Mouse (Mus musculus) frontal cortex, adult 2 months (tissue): ENCODE results near the gene 9230104L09Rik. TPM values are rescaled to one million over a fixed set of nuclear protein-coding genes. Genes with fewer than 3 reads are reported as not detected.

ENCODE experiments used
- DNase-seq, 2 experiments: peaks; one replicate each; pipeline ENCODE4 v3.0.0; 2022; ENCODE audit warnings: low spot score in 1 of 2; ENCODE audit errors: extremely low spot score in 1 of 2
- polyA plus RNA-seq: library from polyadenylated mRNA; depleted of rRNA; stranded (reverse); fragments of >200 nt; gene quantifications from 2 replicates; pipeline ENCODE4 v1.2.3, GENCODE M21; 2012; rRNA removed

The 9230104L09Rik gene
- not detected in 2 replicates for polyA plus RNA-seq

GRCm38 (mm10) chr2:148864966-148865365, at the start of gene 9230104L09Rik:
Gene 9230104L09Rik, minus strand, starts transcription at chr2:148865038.
- no peak for DNase-seq

GRCm38 (mm10) chr2:148902286-148902685, 37.4 kb upstream of the 9230104L09Rik start:
- DNase-seq = peak; percentile 20 to 76

GRCm38 (mm10) chr2:148900305-148900704, 35.5 kb upstream of the 9230104L09Rik start:
- no peak for DNase-seq

- no peak for DNase-seq
These were observed 31.4 kb upstream of the 9230104L09Rik start for GRCm38 (mm10) chr2:148896219-148896618.

GRCm38 (mm10) chr2:148893107-148893506, 28.3 kb upstream of the 9230104L09Rik start:
- DNase-seq = no peak

- peak; percentile 59 for DNase-seq
These were observed 25.4 kb upstream of the 9230104L09Rik start for GRCm38 (mm10) chr2:148890021-148890851.

- DNase-seq = no peak
These were observed 24.6 kb upstream of the 9230104L09Rik start for GRCm38 (mm10) chr2:148889331-148890010.

GRCm38 (mm10) chr2:148888872-148889271, 24.0 kb upstream of the 9230104L09Rik start:
- DNase-seq = no peak

GRCm38 (mm10) chr2:148884738-148885137, 19.9 kb upstream of the 9230104L09Rik start:
- DNase-seq = no peak

- DNase-seq = no peak
These were observed 14.4 kb upstream of the 9230104L09Rik start for GRCm38 (mm10) chr2:148879199-148879598.

- DNase-seq = no peak
These were observed 13.8 kb upstream of the 9230104L09Rik start for GRCm38 (mm10) chr2:148878641-148879130.

GRCm38 (mm10) chr2:148877016-148877770, 12.4 kb upstream of the 9230104L09Rik start:
- no peak for DNase-seq

GRCm38 (mm10) chr2:148875335-148875811, 10.5 kb upstream of the 9230104L09Rik start, which contains the start of gene Cst3:
Gene Cst3, minus strand, starts transcription at chr2:148875692.
- peak; percentile 88 to 93 for DNase-seq

GRCm38 (mm10) chr2:148874617-148875334, 9.9 kb upstream of the 9230104L09Rik start:
- DNase-seq = peak in 1 of 2 experiments; percentile 42

GRCm38 (mm10) chr2:148874224-148874616, 9.4 kb upstream of the 9230104L09Rik start:
- no peak for DNase-seq

GRCm38 (mm10) chr2:148872860-148873259, 8.0 kb upstream of the 9230104L09Rik start:
- peak in 1 of 2 experiments; percentile 43 for DNase-seq

- no peak for DNase-seq
These were observed 5.7 kb upstream of the 9230104L09Rik start for GRCm38 (mm10) chr2:148870526-148870925.

- DNase-seq = no peak
These were observed 4.1 kb upstream of the 9230104L09Rik start for GRCm38 (mm10) chr2:148868959-148869358.

- peak in 1 of 2 experiments; percentile 24 for DNase-seq
These were observed 3.1 kb downstream of the 9230104L09Rik start for GRCm38 (mm10) chr2:148861693-148862092.

GRCm38 (mm10) chr2:148860993-148861392, 3.8 kb downstream of the 9230104L09Rik start:
- DNase-seq = no peak
